In the genomic region with DNA sequence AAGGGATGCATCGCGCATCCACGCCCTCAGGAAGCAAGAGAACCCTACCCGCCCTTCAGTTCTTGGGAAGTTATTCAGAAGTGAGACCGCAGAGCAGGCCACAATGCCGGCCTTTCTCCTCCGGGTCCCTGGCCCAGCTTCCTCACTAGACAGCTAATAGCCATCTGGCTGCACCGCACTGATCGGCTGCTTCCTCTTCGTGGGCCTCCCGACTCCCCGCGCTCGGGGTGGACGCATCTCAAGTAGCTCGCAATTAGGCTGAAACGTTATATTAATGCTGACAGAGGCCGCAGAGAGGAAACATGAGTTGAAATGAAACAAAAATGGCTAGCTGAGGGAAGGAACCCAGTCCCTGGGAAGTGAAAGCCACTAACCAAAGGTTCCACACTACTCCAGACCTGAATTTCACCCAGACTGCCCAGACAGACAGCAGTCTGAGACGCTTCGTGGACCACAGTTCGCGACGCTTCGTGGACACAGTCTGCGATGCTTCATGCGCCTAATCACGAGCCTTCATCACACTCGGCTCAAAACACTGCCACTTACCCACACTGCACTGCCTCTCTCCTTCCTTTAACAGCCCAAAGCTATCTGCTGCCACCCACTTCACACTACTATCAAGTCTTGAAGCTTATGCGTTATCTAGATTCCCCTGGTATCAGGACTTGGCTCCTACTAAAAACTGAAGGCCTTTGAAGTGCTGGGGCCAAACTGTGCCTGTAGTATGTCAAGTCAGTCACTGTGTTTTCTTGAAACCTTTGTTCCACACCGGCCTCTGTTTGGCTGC, we compare ENCODE assay signal across 9 mouse cellular contexts.
A peak's percentile ranks its signal among the peaks of the same experiment; 100 is the strongest.
DNase-seq lines count a peak whose midpoint lies in the region; ATAC-seq lines count a peak whose summit lies in the region.
"Had no signal": no experiment of that assay in that cellular context is flagged by ENCODE, and none has a peak within 500 bp of the region (broad histone marks: within the 10 kb centered on the region; RNA-seq: fewer than 3 reads in every experiment).

No protein-coding gene starts in this region.

- no peaks in the 10 kb centered on the region for H3K36me3 ChIP-seq in midbrain, embryonic 14.5 days (ENCODE audit: control insufficient read depth, insufficient read depth, low read length)
- H3K36me3 ChIP-seq in midbrain, embryonic 15.5 days (replicated peaks) = no peaks in the 10 kb centered on the region
- H3K36me3 ChIP-seq in heart, embryonic 10.5 days = no peaks in the 10 kb centered on the region
- H3K36me3 ChIP-seq in liver, embryonic 11.5 days (ENCODE audit: control insufficient read depth, insufficient read depth, low read length) = no peaks in the 10 kb centered on the region
- no peaks in the 10 kb centered on the region for H3K36me3 ChIP-seq in midbrain, embryonic 10.5 days

- no peak overlapping the region for H3K9ac ChIP-seq in midbrain, embryonic 14.5 days (replicated peaks; ENCODE audit: low read length)
- no peak overlapping the region for H3K9ac ChIP-seq in midbrain, embryonic 15.5 days
- no peak overlapping the region for H3K9ac ChIP-seq in liver, embryonic 11.5 days (ENCODE audit: low read depth, low read length)

- H3K27me3 ChIP-seq in midbrain, embryonic 14.5 days (ENCODE audit: control insufficient read depth, insufficient read depth, low read length) = no peaks in the 10 kb centered on the region
- H3K27me3 ChIP-seq in midbrain, embryonic 15.5 days (replicated peaks) = no peaks in the 10 kb centered on the region
- no peaks in the 10 kb centered on the region for H3K27me3 ChIP-seq in heart, embryonic 10.5 days (ENCODE audit: insufficient read depth, poor library complexity, severe bottlenecking)
- no peaks in the 10 kb centered on the region for H3K27me3 ChIP-seq in liver, embryonic 11.5 days (replicated peaks; ENCODE audit: control insufficient read depth, insufficient read depth, low read length)
- no peaks in the 10 kb centered on the region for H3K27me3 ChIP-seq in midbrain, embryonic 10.5 days (ENCODE audit: low read depth, poor library complexity, severe bottlenecking)

- DNase-seq in embryo, embryonic 11 days = peak; percentile 38
- DNase-seq in embryo, embryonic 10.5 days (ENCODE audit: low spot score) = no peak
- DNase-seq in midbrain, embryonic 14.5 days = no peak
- peak; percentile 84 for DNase-seq in heart, embryonic 10.5 days (ENCODE audit: low spot score)
- DNase-seq in liver, embryonic 11.5 days (ENCODE audit: low spot score) = no peak
- no peak for DNase-seq in midbrain, embryonic 10.5 days (ENCODE audit: low spot score)
- no peak for DNase-seq in urinary bladder, adult 2 months (ENCODE audit: low spot score)

- no peak overlapping the region for H3K4me2 ChIP-seq in midbrain, embryonic 14.5 days (ENCODE audit: low read length)
- H3K4me2 ChIP-seq in midbrain, embryonic 15.5 days = no peak overlapping the region
- H3K4me2 ChIP-seq in liver, embryonic 11.5 days = 0 out of 2 replicates have a peak overlapping the region, but pooled peaks have one; percentile 26

- 0 out of 2 replicates have a peak, but pooled peaks cover 6% of the 10 kb centered on the region for H3K4me1 ChIP-seq in midbrain, embryonic 14.5 days (ENCODE audit: control insufficient read depth, insufficient read depth, low read length)
- H3K4me1 ChIP-seq in midbrain, embryonic 15.5 days = no peaks in the 10 kb centered on the region
- peaks cover 38% of the 10 kb centered on the region for H3K4me1 ChIP-seq in heart, embryonic 10.5 days
- H3K4me1 ChIP-seq in liver, embryonic 11.5 days (replicated peaks; ENCODE audit: control insufficient read depth, insufficient read depth, low read length) = no peaks in the 10 kb centered on the region
- H3K4me1 ChIP-seq in midbrain, embryonic 10.5 days = 0 out of 2 replicates have a peak, but pooled peaks cover 7% of the 10 kb centered on the region

- 0 out of 2 replicates have a peak overlapping the region, but pooled peaks have one; percentile 3 for H3K27ac ChIP-seq in midbrain, embryonic 14.5 days (replicated peaks; ENCODE audit: low read depth, low read length)
- H3K27ac ChIP-seq in midbrain, embryonic 15.5 days = no peak overlapping the region
- peak overlapping the region; percentile 79 for H3K27ac ChIP-seq in heart, embryonic 10.5 days
- H3K27ac ChIP-seq in liver, embryonic 11.5 days (ENCODE audit: low read depth, low read length) = no peak overlapping the region
- H3K27ac ChIP-seq in midbrain, embryonic 10.5 days (replicated peaks) = no peak overlapping the region; the same call in 1 of the 2 replicates

- H3K9me3 ChIP-seq in midbrain, embryonic 14.5 days (ENCODE audit: control insufficient read depth, low read length) = no peaks in the 10 kb centered on the region
- no peaks in the 10 kb centered on the region for H3K9me3 ChIP-seq in midbrain, embryonic 15.5 days
- no peaks in the 10 kb centered on the region for H3K9me3 ChIP-seq in heart, embryonic 10.5 days
- no peaks in the 10 kb centered on the region for H3K9me3 ChIP-seq in liver, embryonic 11.5 days (ENCODE audit: control insufficient read depth, low read length)
- H3K9me3 ChIP-seq in midbrain, embryonic 10.5 days (replicated peaks) = peaks cover 3% of the 10 kb centered on the region

- 81% methylated on average over 30 of the region's 30 CpGs for WGBS in midbrain, embryonic 14.5 days
- WGBS in midbrain, embryonic 15.5 days = 69% methylated on average over 30 of the region's 30 CpGs
- WGBS in heart, embryonic 10.5 days = 31% methylated on average over 30 of the region's 30 CpGs
- 46% methylated on average over 30 of the region's 30 CpGs for WGBS in liver, embryonic 11.5 days
- WGBS in midbrain, embryonic 10.5 days = 92% methylated on average over 30 of the region's 30 CpGs

- no peak for ATAC-seq in midbrain, embryonic 14.5 days (ENCODE audit: low FRiP score, low TSS enrichment)
- ATAC-seq in midbrain, embryonic 15.5 days (replicated peaks) = no peak
- ATAC-seq in liver, embryonic 11.5 days (replicated peaks; ENCODE audit: low FRiP score) = no peak

- H3K4me3 ChIP-seq in midbrain, embryonic 14.5 days (replicated peaks; ENCODE audit: low read depth, low read length) = no peak overlapping the region
- no peak overlapping the region for H3K4me3 ChIP-seq in midbrain, embryonic 15.5 days
- peak overlapping the region; percentile 16; the same call in 1 of the 2 replicates for H3K4me3 ChIP-seq in heart, embryonic 10.5 days
- no peak overlapping the region for H3K4me3 ChIP-seq in liver, embryonic 11.5 days (ENCODE audit: low read depth, low read length)
- H3K4me3 ChIP-seq in midbrain, embryonic 10.5 days = no peak overlapping the region
- H3K4me3 ChIP-seq: myocyte had no signal

Comparison
In these comparisons a context has a peak if more than half of its experiments do, and no peak if none do; other contexts are left out.
1. DNase-seq: peak in embryo, embryonic 11 days (single experiment) and heart, embryonic 10.5 days (single experiment); none in embryo, embryonic 10.5 days (single experiment), midbrain, embryonic 14.5 days (single experiment), liver, embryonic 11.5 days (single experiment), midbrain, embryonic 10.5 days (single experiment) and urinary bladder, adult 2 months (single experiment).
2. H3K27ac ChIP-seq: peak in midbrain, embryonic 14.5 days (single experiment) and heart, embryonic 10.5 days (single experiment); none in midbrain, embryonic 15.5 days (single experiment), liver, embryonic 11.5 days (single experiment) and midbrain, embryonic 10.5 days (single experiment).